Mouse (Mus musculus) spleen, adult 2 months (tissue): ENCODE measurements around the gene Dnajb12.

Experiments
- CTCF ChIP-seq: fragments of 200-500 bp; IDR thresholded peaks from 2 replicates; pipeline ENCODE4 v1.5.1; 2011; ENCODE audit warnings: mild to moderate bottlenecking, inconsistent platforms; ENCODE audit not compliant: insufficient read depth, insufficient read length, insufficient replicate concordance; ENCODE audit errors: extremely low read depth
- POLR2A ChIP-seq: fragments of 200-500 bp; IDR thresholded peaks from 2 replicates; pipeline ENCODE4 v1.6.1; 2011; ENCODE audit warnings: low read depth, low read length, inconsistent platforms

DNA sequence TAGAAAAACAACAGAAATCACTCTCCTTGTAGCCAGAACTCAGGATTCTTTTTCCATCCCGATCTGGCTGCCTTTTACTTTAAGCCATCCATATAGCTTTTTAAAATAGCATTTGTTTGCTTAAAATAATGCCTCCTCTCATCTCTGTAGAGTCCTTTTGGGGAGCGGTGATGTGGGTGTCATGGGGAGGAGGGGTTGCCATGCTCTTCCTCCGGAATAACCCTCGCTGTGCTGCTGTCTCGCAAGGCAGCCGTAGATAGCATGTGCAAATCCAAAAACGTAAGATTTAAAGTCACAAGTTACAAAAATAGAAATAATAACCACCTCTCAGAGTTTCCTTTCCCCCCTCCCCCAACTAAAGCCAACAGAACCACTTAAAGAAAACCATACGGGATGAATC is 37.9 kb upstream of the Dnajb12 start:
- TF ChIP-seq CTCF: no peak
- TF ChIP-seq POLR2A: no peak
